ENCODE assay signal across 25 mouse cellular contexts in genomic region chr7:49507943-49508506, GRCm38 (mm10).
DNase-seq lines count a peak whose midpoint lies in the region; ATAC-seq lines count a peak whose summit lies in the region.
"Had no signal": no experiment of that assay in that cellular context is flagged by ENCODE, and none has a peak within 500 bp of the region (broad histone marks: within the 10 kb centered on the region; RNA-seq: fewer than 3 reads in every experiment).

No protein-coding gene starts in this region.

- peak; percentile 87 for ATAC-seq in heart, embryonic 16.5 days (replicated peaks; ENCODE audit: extremely low read depth, insufficient read depth, low FRiP score)
- ATAC-seq: forebrain, embryonic 14.5 days; inflammation-experienced regulatory T-cells, adult 6 months; lung, postnatal 0 days; midbrain, embryonic 13.5 days had no signal

- peak overlapping the region; percentile 75 for H3K27ac ChIP-seq in heart, embryonic 10.5 days
- H3K27ac ChIP-seq in heart, embryonic 16.5 days (ENCODE audit: low read length): peak overlapping the region; percentile 84
- H3K27ac ChIP-seq in limb, embryonic 10.5 days: no peak overlapping the region
- H3K27ac ChIP-seq: embryonic facial prominence, embryonic 13.5 days; hindbrain, embryonic 14.5 days; kidney, postnatal 0 days; midbrain, embryonic 13.5 days; neural tube, embryonic 12.5 days had no signal

- 45% methylated on average over 7 of the region's 7 CpGs for WGBS in heart, embryonic 10.5 days
- WGBS in heart, embryonic 16.5 days: 37% methylated on average over 7 of the region's 7 CpGs
- 85% methylated on average over 7 of the region's 7 CpGs for WGBS in limb, embryonic 10.5 days

- H3K4me3 ChIP-seq in heart, embryonic 10.5 days: no peak overlapping the region
- no peak overlapping the region for H3K4me3 ChIP-seq in heart, embryonic 16.5 days (ENCODE audit: low read length)
- no peak overlapping the region for H3K4me3 ChIP-seq in limb, embryonic 10.5 days
- H3K4me3 ChIP-seq: embryonic facial prominence, embryonic 13.5 days; erythroblast, embryonic 14.5 days; midbrain, embryonic 13.5 days; neural tube, embryonic 12.5 days had no signal

- peak overlapping the region; percentile 40; the same call in 1 of the 2 replicates for H3K9ac ChIP-seq in heart, embryonic 16.5 days (ENCODE audit: low read length)
- H3K9ac ChIP-seq: embryonic facial prominence, embryonic 13.5 days; hindbrain, embryonic 14.5 days; midbrain, embryonic 13.5 days; neural tube, embryonic 12.5 days had no signal

- peak; percentile 56 to 67 for DNase-seq in heart, adult 18-20 months
- no peak for DNase-seq in heart, adult 11 months
- DNase-seq in heart, adult 8-10 months (ENCODE audit: low spot score): peak; percentile 35
- DNase-seq in heart, embryonic 10.5 days (ENCODE audit: low spot score): no peak
- no peak for DNase-seq in embryo, embryonic 10.5 days (ENCODE audit: low spot score)
- DNase-seq in testis, postnatal 14 days (ENCODE audit: low spot score): no peak
- no peak for DNase-seq in limb, embryonic 10.5 days (ENCODE audit: low spot score)
- DNase-seq: cerebellum, adult 2 months; cerebellum, postnatal 25 days; embryo, embryonic 11 days; gastrocnemius, postnatal 14 days; kidney, adult 2 months; retina, postnatal 1 day; right cerebral cortex, postnatal 25 days; spleen, adult 18-20 months had no signal

- peak overlapping the region; percentile 29 for H3K4me2 ChIP-seq in heart, embryonic 16.5 days (ENCODE audit: low read depth, low read length)
- H3K4me2 ChIP-seq: embryonic facial prominence, embryonic 13.5 days; hindbrain, embryonic 14.5 days; midbrain, embryonic 13.5 days; neural tube, embryonic 12.5 days had no signal

- H3K36me3 ChIP-seq in heart, embryonic 10.5 days: no peaks in the 10 kb centered on the region
- no peaks in the 10 kb centered on the region for H3K36me3 ChIP-seq in heart, embryonic 16.5 days (ENCODE audit: control insufficient read depth, insufficient read depth)
- no peaks in the 10 kb centered on the region for H3K36me3 ChIP-seq in limb, embryonic 10.5 days
- H3K36me3 ChIP-seq: embryonic facial prominence, embryonic 13.5 days; midbrain, embryonic 13.5 days had no signal

- no peaks in the 10 kb centered on the region for H3K27me3 ChIP-seq in heart, embryonic 10.5 days (ENCODE audit: insufficient read depth, poor library complexity, severe bottlenecking)
- no peaks in the 10 kb centered on the region for H3K27me3 ChIP-seq in heart, embryonic 16.5 days (ENCODE audit: control insufficient read depth, insufficient read depth, low read length)
- H3K27me3 ChIP-seq in limb, embryonic 10.5 days (ENCODE audit: low read depth, poor library complexity, severe bottlenecking): peaks cover 33% of the 10 kb centered on the region; the same call in 1 of the 2 replicates
- H3K27me3 ChIP-seq: embryonic facial prominence, embryonic 13.5 days; midbrain, embryonic 13.5 days; neural tube, embryonic 12.5 days had no signal

- H3K4me1 ChIP-seq in heart, embryonic 10.5 days: peaks cover 76% of the 10 kb centered on the region
- peaks cover 51% of the 10 kb centered on the region for H3K4me1 ChIP-seq in heart, embryonic 16.5 days (ENCODE audit: control insufficient read depth, insufficient read depth, low read length)
- H3K4me1 ChIP-seq in limb, embryonic 10.5 days: peaks cover 55% of the 10 kb centered on the region

- no peaks in the 10 kb centered on the region for H3K9me3 ChIP-seq in heart, embryonic 10.5 days
- no peaks in the 10 kb centered on the region for H3K9me3 ChIP-seq in heart, embryonic 16.5 days (replicated peaks; ENCODE audit: control insufficient read depth, low read length)
- no peaks in the 10 kb centered on the region for H3K9me3 ChIP-seq in limb, embryonic 10.5 days (replicated peaks)
- H3K9me3 ChIP-seq: embryonic facial prominence, embryonic 13.5 days; neural tube, embryonic 12.5 days had no signal

Comparison
In these comparisons a context has a peak if more than half of its experiments do, and no peak if none do; other contexts are left out.
1. DNase-seq: peak in heart, adult 18-20 months (2 of 2) and heart, adult 8-10 months (single experiment); none in heart, adult 11 months (single experiment), heart, embryonic 10.5 days (single experiment), embryo, embryonic 10.5 days (single experiment), testis, postnatal 14 days (single experiment) and limb, embryonic 10.5 days (single experiment).